Mouse (Mus musculus) lung, adult 18-20 months (tissue): Measurements from ENCODE around the gene Gm29797.

ENCODE experiments used
- DNase-seq, 2 experiments: peaks; one replicate each; pipeline ENCODE4 v3.0.0; 2022; ENCODE audit warnings: mixed read lengths in 2 of 2

Gm29797 gene

GRCm38 (mm10) chr2:181656734-181657133 is at the start of gene Gm29797:
Gm29797 (plus strand) TSS chr2:181657034.
- DNase-seq, result no peak

DNA sequence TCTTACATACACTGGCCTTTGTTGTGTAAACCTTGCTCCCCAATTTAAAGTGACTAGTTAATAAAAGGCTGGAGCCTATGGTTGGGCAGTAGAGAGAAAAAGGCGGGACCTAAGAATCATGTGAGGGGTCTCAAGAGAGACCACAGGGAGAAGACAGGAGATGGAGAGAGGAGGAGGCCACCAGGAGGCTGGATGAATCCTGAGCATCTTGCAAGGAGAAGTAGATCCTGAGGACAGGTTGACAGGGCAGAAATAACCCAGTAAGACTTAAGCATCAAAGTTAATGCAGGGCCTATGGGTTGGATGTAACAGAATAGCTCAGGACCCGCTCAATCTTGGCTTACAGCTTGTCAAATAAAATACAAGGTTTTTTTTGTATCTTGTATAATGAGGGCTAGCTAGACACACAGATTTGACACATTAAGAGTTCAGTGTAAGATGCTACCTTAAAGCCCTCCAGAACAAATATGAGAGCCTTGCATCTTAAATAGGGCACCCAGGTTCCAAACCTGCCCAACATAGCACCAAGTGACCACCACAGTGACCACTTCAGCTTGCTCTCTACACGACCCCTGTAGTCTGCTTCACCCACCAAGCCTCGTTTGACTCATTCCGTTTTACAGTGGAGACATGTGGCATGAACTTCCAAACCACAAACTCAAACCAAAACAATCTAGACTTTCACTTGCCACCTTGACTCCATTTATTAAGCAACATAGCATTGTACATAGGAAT is 37.9 kb upstream of the Gm29797 start:
- no peak for DNase-seq

DNA sequence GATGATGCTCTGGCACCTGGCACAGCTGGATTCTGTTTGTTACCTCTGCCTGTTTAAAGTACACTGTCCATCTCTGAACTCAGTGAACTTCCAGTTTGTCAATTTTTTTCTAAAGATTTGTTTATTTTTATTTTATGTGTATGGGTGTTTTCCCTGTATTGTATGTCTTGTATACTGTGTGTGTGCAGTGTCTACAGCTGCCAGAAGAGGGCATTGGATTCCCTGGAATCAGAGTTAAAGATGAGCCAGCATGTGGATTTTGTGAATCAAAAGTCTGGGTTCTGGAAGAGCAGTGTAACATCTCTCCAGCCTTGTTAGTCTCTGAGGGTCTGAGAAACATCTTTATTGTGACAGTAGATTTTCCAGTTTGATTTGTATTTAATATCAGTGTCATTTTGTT is 33.4 kb upstream of the Gm29797 start:
- DNase-seq, result no peak

DNA sequence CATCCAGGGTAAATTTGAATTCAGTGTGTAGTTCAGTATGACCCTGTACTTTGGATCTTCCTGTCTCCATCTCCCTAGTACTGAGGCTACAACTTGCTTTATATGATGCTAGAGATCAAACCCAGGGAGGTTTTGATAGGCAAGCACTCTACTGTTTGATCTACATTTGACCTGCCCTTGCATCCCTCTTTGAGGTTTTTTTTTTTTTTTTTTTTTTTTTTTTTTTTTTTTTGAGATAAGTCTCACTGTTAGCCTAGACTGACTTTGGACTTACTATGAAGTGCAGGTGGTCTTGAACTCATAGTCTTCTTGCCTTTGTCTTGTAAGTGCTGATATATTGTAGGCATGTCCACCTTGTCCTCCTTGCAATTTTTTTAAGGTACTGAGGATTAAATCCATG is 28.4 kb upstream of the Gm29797 start:
- no peak for DNase-seq

GRCm38 (mm10) chr2:181632624-181633023 is 24.2 kb upstream of the Gm29797 start:
- DNase-seq, result no peak

- DNase-seq, result no peak
Measured at GRCm38 (mm10) chr2:181635865-181636264, 21.0 kb upstream of the Gm29797 start.

GRCm38 (mm10) chr2:181644361-181644760 is 12.5 kb upstream of the Gm29797 start:
- DNase-seq, result peak; percentile 32 to 37

DNA sequence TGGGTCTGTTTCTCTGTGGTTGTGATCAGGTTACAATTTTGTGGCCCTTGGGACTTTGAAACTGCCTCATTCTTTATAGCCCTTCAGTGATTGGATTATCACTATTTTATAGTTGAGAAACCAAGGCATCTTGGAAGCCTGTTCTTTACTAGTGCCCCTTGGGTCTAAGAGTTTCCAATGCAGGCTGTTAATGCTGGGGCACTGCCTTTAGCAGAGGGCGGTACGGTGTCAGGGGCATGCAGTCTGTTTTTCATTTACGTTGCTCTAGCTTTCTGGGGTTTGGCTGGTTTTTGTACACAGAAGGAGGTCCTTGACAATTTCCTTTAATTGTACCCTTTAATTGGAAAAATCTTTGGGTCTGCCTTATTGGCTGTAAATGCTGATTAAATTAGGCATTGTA is 11.2 kb upstream of the Gm29797 start:
- no peak for DNase-seq

GRCm38 (mm10) chr2:181646626-181647472 is 10.0 kb upstream of the Gm29797 start:
- no peak for DNase-seq

DNA sequence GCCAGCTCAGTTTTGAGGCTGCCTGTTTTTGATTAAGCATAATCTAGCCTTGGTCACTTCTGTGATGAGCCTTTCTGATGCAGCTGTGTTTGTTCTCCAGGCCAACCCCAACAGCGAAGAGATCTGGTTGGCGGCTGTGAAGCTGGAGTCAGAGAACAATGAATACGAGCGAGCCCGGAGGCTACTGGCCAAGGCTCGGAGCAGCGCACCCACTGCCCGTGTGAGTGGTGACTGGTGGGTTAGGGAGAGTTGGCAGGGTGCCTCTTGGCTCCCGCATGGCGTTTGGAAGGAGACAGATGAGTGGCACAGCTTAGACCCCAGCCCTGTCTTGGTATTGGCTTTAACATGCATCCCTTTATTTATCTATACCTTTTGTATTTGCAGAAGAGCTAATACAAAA is 7.9 kb upstream of the Gm29797 start:
- no peak for DNase-seq

DNA sequence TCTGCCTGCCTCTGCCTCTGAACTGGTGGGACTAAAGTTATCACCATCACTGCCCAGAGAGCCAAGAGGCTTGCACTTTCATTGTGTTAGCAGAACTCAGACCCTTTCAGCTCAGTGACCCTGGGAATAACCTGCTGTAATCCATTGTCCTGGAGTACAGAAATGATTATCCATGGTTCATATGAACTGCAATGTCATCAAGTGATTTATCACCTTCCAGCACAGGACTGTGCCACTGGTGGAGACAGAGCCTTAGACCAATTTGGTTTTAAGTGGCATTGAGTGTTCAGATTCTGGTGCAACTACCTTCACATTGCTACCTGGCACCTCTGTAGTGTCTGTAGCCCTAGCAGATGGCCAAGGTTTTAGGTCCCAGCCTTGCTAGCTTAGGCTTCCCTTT is 3.8 kb upstream of the Gm29797 start:
- DNase-seq, result no peak

DNA sequence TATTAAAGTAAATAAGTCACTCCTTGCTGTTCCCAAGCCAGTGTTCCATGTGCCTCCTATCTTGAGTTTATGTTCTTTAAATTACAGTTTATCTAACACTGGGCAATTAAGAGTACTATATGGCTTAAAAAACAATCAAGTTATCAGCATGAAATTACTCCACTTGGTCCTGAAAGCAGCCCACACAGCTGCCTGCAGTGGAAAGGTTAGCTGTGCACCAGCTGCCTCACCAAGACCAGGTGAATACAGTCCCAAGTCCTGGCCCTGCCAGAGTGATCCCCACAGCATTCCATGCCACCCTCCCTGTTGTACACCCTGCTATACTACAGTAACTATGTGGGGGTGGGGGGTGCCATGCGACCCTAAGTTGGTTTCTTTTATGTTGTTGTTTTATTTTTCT is 3.3 kb upstream of the Gm29797 start:
- no peak for DNase-seq

DNA sequence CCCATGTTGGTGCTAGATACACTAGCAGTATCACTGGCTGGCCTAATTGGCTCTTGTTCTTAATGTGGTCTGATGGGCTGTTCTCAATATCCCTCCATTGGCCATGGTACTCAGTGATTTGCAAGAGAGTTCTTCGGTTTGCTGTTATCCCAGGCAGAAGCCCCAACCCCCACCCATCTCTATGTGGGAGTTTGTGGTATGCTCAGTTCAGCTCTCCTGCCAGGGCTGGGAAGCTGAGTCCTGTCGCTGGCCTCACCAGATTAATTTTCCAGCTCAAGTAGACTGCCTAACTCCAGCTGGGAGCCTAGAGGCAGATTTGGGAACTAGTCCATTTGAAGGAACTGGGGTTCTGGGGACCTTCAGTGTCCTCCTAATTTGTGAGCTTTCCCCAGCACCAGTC is 607 bp downstream of the Gm29797 start:
- no peak for DNase-seq

DNA sequence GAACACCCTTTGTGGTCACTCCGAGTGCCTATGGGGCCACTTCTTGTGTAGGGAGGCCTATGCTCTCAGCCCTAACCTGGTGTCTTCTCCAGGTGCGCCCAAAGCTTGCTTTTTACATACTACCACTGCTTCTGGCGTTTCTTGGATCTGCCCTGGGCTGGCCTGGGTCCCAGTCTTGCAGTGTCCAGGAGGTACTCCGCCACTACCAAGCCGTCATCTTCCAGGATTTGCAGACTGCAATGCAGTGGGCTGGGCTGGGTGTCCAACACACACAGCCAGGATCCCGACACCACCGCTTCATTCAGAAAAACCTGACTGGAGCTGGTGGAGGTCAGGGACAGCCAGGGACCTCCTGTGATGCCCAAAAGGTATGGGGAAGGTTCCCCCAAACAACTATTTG is 1.7 kb downstream of the Gm29797 start:
- no peak for DNase-seq

GRCm38 (mm10) chr2:181658930-181659555 is 2.2 kb downstream of the Gm29797 start:
- DNase-seq, result peak; percentile 62 to 66

DNA sequence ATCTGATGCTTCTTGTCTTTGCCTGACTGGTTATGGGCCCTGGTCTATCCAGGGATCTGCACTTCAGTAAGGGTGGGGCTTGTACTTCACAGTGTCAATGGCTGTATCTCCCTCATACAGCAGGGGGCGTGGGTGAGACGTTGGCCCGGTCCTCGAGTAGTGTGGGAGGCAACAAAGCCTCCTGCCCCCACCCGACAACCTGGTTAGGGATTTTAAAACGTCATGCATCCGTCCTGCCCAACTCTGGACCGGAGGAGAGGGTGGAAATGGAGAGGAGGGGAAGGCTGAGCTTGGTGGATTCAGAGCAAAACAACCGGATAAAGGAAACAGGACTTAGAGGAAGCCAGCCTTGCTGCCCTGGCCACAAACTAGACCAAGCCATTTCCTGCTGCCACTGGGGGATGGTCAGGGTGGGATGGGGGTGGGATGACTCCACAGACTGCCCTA is 2.8 kb downstream of the Gm29797 start:
- DNase-seq, result peak; percentile 92 to 94

DNA sequence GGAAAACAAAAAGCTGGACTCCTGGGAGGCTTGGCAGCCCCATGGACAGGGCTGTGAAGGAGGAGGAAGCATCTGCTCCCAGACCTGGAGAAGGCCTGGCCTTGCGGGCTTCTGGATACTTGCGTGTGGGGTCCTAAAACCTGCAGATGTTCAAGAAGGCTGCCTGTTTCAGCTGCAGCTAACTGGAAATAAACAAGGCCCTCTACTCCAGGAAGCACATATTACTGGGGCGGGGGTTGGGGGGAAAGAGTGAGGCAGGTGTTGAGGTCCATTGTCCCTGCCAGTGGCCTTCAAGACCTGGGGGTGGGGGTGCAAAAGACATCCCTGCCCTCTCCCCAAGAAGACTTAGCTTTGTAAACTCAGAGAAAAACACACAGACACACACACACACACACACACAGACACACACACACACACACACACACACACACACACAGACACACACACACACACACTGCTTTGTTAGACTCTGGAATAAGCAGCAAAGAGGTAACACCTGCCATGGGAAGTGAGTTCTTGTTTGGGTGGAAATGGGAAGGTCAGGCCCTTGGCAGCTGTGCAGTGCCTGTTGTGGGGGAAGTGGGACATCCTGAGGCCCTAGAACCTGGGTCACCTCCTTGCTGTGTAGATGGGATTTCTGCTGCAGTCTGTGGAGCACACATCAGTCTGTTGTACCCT is 5.9 kb downstream of the Gm29797 start:
- DNase-seq, result peak; percentile 45 to 50

DNA sequence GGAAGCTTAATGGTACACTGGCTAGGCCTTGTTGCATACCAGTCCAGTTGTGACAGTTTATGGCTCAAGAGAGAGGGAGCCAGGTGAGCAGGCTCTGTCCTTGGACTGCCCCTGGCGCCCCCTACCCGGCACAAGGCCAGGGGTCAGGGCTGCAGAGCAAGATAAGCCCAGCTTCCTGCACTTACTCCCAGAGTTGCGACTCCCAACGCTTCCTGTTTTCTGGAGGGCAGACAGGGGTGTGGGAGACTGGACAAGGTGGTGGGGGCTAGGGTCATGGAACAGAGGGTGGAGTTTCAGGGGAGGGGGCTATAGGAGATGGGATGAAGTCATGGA is 6.4 kb downstream of the Gm29797 start:
- DNase-seq, result peak; percentile 77 to 85

DNA sequence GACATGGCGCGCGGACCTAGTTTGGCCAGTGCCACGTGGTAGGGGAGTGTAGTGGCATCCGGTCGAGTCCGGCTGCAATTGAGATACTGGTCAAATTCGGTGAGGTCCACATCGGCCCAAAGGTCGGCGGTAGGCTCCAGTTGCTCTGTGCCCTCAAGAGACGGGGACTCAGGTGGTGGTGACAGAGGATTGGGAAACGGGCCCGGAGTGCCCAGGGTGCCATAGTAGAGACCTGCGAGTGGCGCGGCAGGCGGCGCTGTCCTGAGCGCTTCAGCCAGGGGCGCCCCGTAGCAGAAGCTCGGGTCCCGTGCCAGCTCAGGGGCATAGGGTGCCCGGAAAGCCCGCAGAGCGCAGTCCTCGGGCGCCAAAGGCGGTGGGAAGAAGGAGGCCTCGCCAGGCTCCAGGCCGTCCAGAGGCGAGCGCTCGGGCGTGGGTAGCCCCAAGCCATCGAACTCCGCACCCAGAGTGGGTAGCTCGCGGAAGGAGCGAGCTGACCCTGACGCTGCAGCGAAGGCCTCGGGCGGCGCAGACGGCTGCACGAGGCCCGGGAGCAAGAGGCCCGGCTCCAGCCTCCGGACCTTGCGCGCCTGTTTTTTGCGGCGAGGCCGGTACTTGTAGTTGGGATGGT is 13.6 kb downstream of the Gm29797 start:
- DNase-seq, result no peak

- no peak for DNase-seq
Measured at GRCm38 (mm10) chr2:181670913-181671311, 14.1 kb downstream of the Gm29797 start.

- peak; percentile 83 to 85 for DNase-seq
Measured at GRCm38 (mm10) chr2:181671326-181671725, 14.5 kb downstream of the Gm29797 start, which contains the start of gene Sox18. Sox18 (minus strand) TSS chr2:181671640.

GRCm38 (mm10) chr2:181671984-181672383 is 15.2 kb downstream of the Gm29797 start:
- no peak for DNase-seq

DNA sequence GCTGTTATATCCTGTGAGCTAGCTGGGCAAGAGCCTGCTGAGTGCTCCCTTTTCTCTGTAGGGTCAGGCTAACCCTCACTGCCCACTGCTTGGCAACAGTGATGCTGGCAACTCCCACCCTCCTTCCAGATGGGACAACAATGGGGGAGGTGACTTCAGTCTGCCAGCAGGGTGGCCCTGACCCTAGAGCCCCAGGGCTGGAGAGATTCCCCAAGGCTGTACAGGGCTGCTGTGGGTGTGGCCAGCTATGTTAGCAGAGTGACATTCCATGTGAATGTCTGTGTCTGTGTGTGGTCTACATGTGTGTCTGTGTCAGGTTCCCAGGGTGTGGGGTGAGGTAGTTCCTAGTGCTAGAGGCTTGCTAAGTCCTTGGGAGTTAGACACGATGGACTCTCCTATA is 16.7 kb downstream of the Gm29797 start:
- peak; percentile 46 to 54 for DNase-seq
